Comparison of ENCODE assay signal across 8 mouse cellular contexts in genomic region chr10:127194428-127195327, GRCm38 (mm10). TPM values are rescaled to one million over a fixed set of nuclear protein-coding genes. Genes with fewer than 3 reads are reported as not detected.
DNase-seq lines count a peak whose midpoint lies in the region; ATAC-seq and TF ChIP-seq lines count a peak whose summit lies in the region.

No protein-coding gene starts in this region.

- no peak for TF ChIP-seq RAD21 in MEL (IDR thresholded peaks at IDR 0.05; ENCODE audit: low read depth, low read length)

- peak overlapping the region; percentile 76 to 83 for H3K4me3 ChIP-seq in MEL (ENCODE audit: control insufficient read depth in 1 of 2, insufficient read depth in 1 of 2, low read depth in 2 of 2, low read length in 2 of 2)
- peak overlapping the region; percentile 98 for H3K4me3 ChIP-seq in heart, postnatal 0 days (ENCODE audit: low read depth, low read length)
- peak overlapping the region; percentile 97 for H3K4me3 ChIP-seq in stomach, embryonic 15.5 days (replicated peaks)

- peak overlapping the region; percentile 88 for H3K27ac ChIP-seq in MEL (ENCODE audit: control insufficient read depth, low read depth, low read length)
- H3K27ac ChIP-seq in heart, postnatal 0 days (ENCODE audit: low read depth): peak overlapping the region; percentile 94
- H3K27ac ChIP-seq in stomach, embryonic 15.5 days: peak overlapping the region; percentile 94

- DNase-seq in MEL (ENCODE audit: low read depth, low spot score): peak; percentile 84
- DNase-seq in brain, adult 2 months (ENCODE audit: low read depth, low spot score): peak; percentile 73
- DNase-seq in heart, postnatal 0 days (ENCODE audit: low spot score): peak; percentile 43
- peak; percentile 85 for DNase-seq in kidney, postnatal 10 days
- peak; percentile 74 to 80 for DNase-seq in lung, postnatal 4 days
- DNase-seq in right cerebral cortex, postnatal 25 days: no peak

- peak; percentile 36 to 44; a peak in 2 of 4 replicates for TF ChIP-seq EP300 in MEL (IDR thresholded peaks at IDR 0.05; ENCODE audit: low read depth in 1 of 2, low read length in 2 of 2)
- TF ChIP-seq EP300 in heart, postnatal 0 days (IDR thresholded peaks at IDR 0.05; ENCODE audit: low read depth): no peak

- H3K79me2 ChIP-seq in MEL (ENCODE audit: control insufficient read depth, insufficient read depth, low read length, poor library complexity): peaks cover 5% of the 10 kb centered on the region; the same call in 1 of the 2 replicates

- 14% methylated on average over 22 of the region's 22 CpGs for WGBS in heart, postnatal 0 days
- WGBS in stomach, embryonic 15.5 days: 9% methylated on average over 22 of the region's 22 CpGs

- H3K9me3 ChIP-seq in MEL (replicated peaks; ENCODE audit: insufficient read depth, low read length): no peaks in the 10 kb centered on the region
- no peaks in the 10 kb centered on the region for H3K9me3 ChIP-seq in heart, postnatal 0 days (replicated peaks; ENCODE audit: control insufficient read depth, low read length)
- H3K9me3 ChIP-seq in stomach, embryonic 15.5 days: no peaks in the 10 kb centered on the region

- no peak for TF ChIP-seq CTCF in MEL (IDR thresholded peaks at IDR 0.05 in 2 of 3, conservative IDR thresholded peaks at IDR 0.05 in 1 of 3; ENCODE audit: control insufficient read depth in 1 of 3, insufficient read depth in 1 of 3, low read depth in 2 of 3, low read length in 3 of 3, poor library complexity in 1 of 3, severe bottlenecking in 1 of 3)
- no peak for TF ChIP-seq CTCF in heart, postnatal 0 days (IDR thresholded peaks at IDR 0.05; ENCODE audit: low read depth)

- peak overlapping the region; percentile 90 for H3K9ac ChIP-seq in MEL (ENCODE audit: control insufficient read depth, low read depth, low read length, poor library complexity, severe bottlenecking)
- peak overlapping the region; percentile 86 for H3K9ac ChIP-seq in heart, postnatal 0 days (replicated peaks; ENCODE audit: low read depth, low read length)
- H3K9ac ChIP-seq in stomach, embryonic 15.5 days: peak overlapping the region; percentile 74

- H3K4me2 ChIP-seq in heart, postnatal 0 days (ENCODE audit: low read depth, low read length): peak overlapping the region; percentile 99
- H3K4me2 ChIP-seq in stomach, embryonic 15.5 days: peak overlapping the region; percentile 96

- no peaks in the 10 kb centered on the region for H3K27me3 ChIP-seq in MEL (ENCODE audit: control insufficient read depth in 1 of 2, insufficient read depth in 2 of 2, low read length in 2 of 2)
- H3K27me3 ChIP-seq in heart, postnatal 0 days (ENCODE audit: control insufficient read depth, insufficient read depth, low read length): no peaks in the 10 kb centered on the region
- H3K27me3 ChIP-seq in stomach, embryonic 15.5 days (replicated peaks): no peaks in the 10 kb centered on the region

- peak in 1 of 2 experiments; percentile 49; a peak in 2 of 4 replicates for TF ChIP-seq POLR2A in MEL (IDR thresholded peaks at IDR 0.05; ENCODE audit: control insufficient read depth in 1 of 2, insufficient read depth in 1 of 2, low read depth in 1 of 2, low read length in 2 of 2, poor library complexity in 1 of 2)

- ATAC-seq in erythroid progenitor cell, adult 5-6 weeks (replicated peaks; ENCODE audit: low FRiP score, poor library complexity, severe bottlenecking): peak; percentile 75
- peak; percentile 42 for ATAC-seq in heart, postnatal 0 days (ENCODE audit: insufficient read depth, low read depth)
- ATAC-seq in stomach, embryonic 15.5 days (ENCODE audit: insufficient read depth, low FRiP score, low read depth): 0 out of 2 replicates have a peak, but pooled peaks have one; percentile 29

- peaks cover 0 to 30% of the 10 kb centered on the region in 2 experiments; a peak in 2 of 4 replicates for H3K36me3 ChIP-seq in MEL (ENCODE audit: control insufficient read depth in 1 of 2, insufficient read depth in 2 of 2, low read length in 2 of 2)
- H3K36me3 ChIP-seq in heart, postnatal 0 days (replicated peaks; ENCODE audit: control insufficient read depth, insufficient read depth, low read length): peaks cover 18% of the 10 kb centered on the region
- peaks cover 25% of the 10 kb centered on the region for H3K36me3 ChIP-seq in stomach, embryonic 15.5 days

- peaks cover 4 to 29% of the 10 kb centered on the region in 2 experiments; a peak in 3 of 4 replicates for H3K4me1 ChIP-seq in MEL (ENCODE audit: control insufficient read depth in 1 of 2, insufficient read depth in 2 of 2, low read length in 2 of 2)
- peaks cover 14% of the 10 kb centered on the region for H3K4me1 ChIP-seq in heart, postnatal 0 days (ENCODE audit: control insufficient read depth, insufficient read depth)
- H3K4me1 ChIP-seq in stomach, embryonic 15.5 days: peaks cover 36% of the 10 kb centered on the region

TF ChIP-seq in MEL, 35 proteins besides CTCF, POLR2A, EP300 and RAD21 (continues in another document):
- peak; percentile 73 for TF ChIP-seq MAZ (IDR thresholded peaks at IDR 0.05; ENCODE audit: low read depth, low read length)
- TF ChIP-seq SIN3A (IDR thresholded peaks at IDR 0.05; ENCODE audit: low read length): peak; percentile 72
- TF ChIP-seq POLR2AphosphoS2 (IDR thresholded peaks at IDR 0.05; ENCODE audit: low read length): no peak
- no peak for TF ChIP-seq USF2 (IDR thresholded peaks at IDR 0.05; ENCODE audit: borderline replicate concordance in 1 of 2, insufficient read depth in 1 of 2, low read depth in 1 of 2, low read length in 2 of 2)
- TF ChIP-seq POLR2AphosphoS5 (IDR thresholded peaks at IDR 0.05; ENCODE audit: borderline replicate concordance, low read depth, low read length): no peak
- TF ChIP-seq RCOR1 (IDR thresholded peaks at IDR 0.05; ENCODE audit: low read depth, low read length): peak; percentile 83
- peak; percentile 63; the same call in 1 of the 2 replicates for TF ChIP-seq MXI1 (IDR thresholded peaks at IDR 0.05; ENCODE audit: low read depth, low read length)
- TF ChIP-seq TBP (IDR thresholded peaks at IDR 0.05; ENCODE audit: low read depth, low read length): 0 out of 2 replicates have a peak, but pooled peaks have one; percentile 41

RNA-seq across cellular contexts. Expression of gene Dtx3, which starts 0.8 kb away (rescaled TPM):
- 24.1 and 30.5 TPM in 2 replicates for total RNA-seq in MEL (2012; rRNA removed)
- 100 to 1,000 TPM in 1 of 2 experiments, not detected in 1; 107 TPM for polyA plus RNA-seq in MEL (2012; ENCODE audit: insufficient read depth in 1 of 2, insufficient read length in 2 of 2, low read depth in 1 of 2, low replicate concordance in 2 of 2, missing spikeins in 1 of 2)
- 18.9 and 22.0 TPM in 2 replicates for total RNA-seq in erythroid progenitor cell, adult 5-6 weeks (2015; ENCODE audit: low replicate concordance)
- 6.3 and 11.9 TPM in 2 replicates for total RNA-seq in erythroid progenitor cell, adult 5-6 weeks (2017; ENCODE audit: low replicate concordance)
- 44.4 and 64.1 TPM in 2 replicates for total RNA-seq in heart, postnatal 0 days (2014; rRNA removed; ENCODE audit: low replicate concordance)
- 28.8 and 30.0 TPM in 2 replicates for polyA plus RNA-seq in heart, postnatal 0 days (2015; fragmentation: Nextera tagmentation; extraction: Ambion mirVana)
- polyA plus RNA-seq in stomach, embryonic 15.5 days (2015; fragmentation: Nextera tagmentation; extraction: Ambion mirVana): 90.4 and 106 TPM in 2 replicates

RNA-seq across cellular contexts. Expression of gene Arhgef25, which starts 4.8 kb away (rescaled TPM):
- total RNA-seq in MEL (2012; rRNA removed): 16.9 and 18.3 TPM in 2 replicates
- polyA plus RNA-seq in MEL (2012; ENCODE audit: insufficient read depth in 1 of 2, insufficient read length in 2 of 2, low read depth in 1 of 2, low replicate concordance in 2 of 2, missing spikeins in 1 of 2): 10 to 100 TPM in 1 of 2 experiments, not detected in 1; 44.6 TPM
- total RNA-seq in erythroid progenitor cell, adult 5-6 weeks (2015; ENCODE audit: low replicate concordance): 0.72 TPM in 1 of 2 replicates, not detected in the other
- 0.13 and 10.1 TPM in 2 replicates for total RNA-seq in erythroid progenitor cell, adult 5-6 weeks (2017; ENCODE audit: low replicate concordance)
- total RNA-seq in heart, postnatal 0 days (2014; rRNA removed; ENCODE audit: low replicate concordance): 20.8 and 44.2 TPM in 2 replicates
- polyA plus RNA-seq in heart, postnatal 0 days (2015; fragmentation: Nextera tagmentation; extraction: Ambion mirVana): 10.0 and 13.8 TPM in 2 replicates
- 65.9 and 69.9 TPM in 2 replicates for polyA plus RNA-seq in stomach, embryonic 15.5 days (2015; fragmentation: Nextera tagmentation; extraction: Ambion mirVana)

RNA-seq across cellular contexts. Expression of gene Slc26a10, which starts 14.2 kb away (rescaled TPM):
- 0.75 and 1.1 TPM in 2 replicates for total RNA-seq in MEL (2012; rRNA removed)
- 1 to 10 TPM in 1 of 2 experiments, not detected in 1; 1.3 TPM for polyA plus RNA-seq in MEL (2012; ENCODE audit: insufficient read depth in 1 of 2, insufficient read length in 2 of 2, low read depth in 1 of 2, low replicate concordance in 2 of 2, missing spikeins in 1 of 2)
- not detected in 2 replicates for total RNA-seq in erythroid progenitor cell, adult 5-6 weeks (2015; ENCODE audit: low replicate concordance)
- not detected in 2 replicates for total RNA-seq in erythroid progenitor cell, adult 5-6 weeks (2017; ENCODE audit: low replicate concordance)
- total RNA-seq in heart, postnatal 0 days (2014; rRNA removed; ENCODE audit: low replicate concordance): 51.0 and 61.2 TPM in 2 replicates
- polyA plus RNA-seq in heart, postnatal 0 days (2015; fragmentation: Nextera tagmentation; extraction: Ambion mirVana): 22.8 and 23.3 TPM in 2 replicates
- 1.1 and 1.3 TPM in 2 replicates for polyA plus RNA-seq in stomach, embryonic 15.5 days (2015; fragmentation: Nextera tagmentation; extraction: Ambion mirVana)

RNA-seq across cellular contexts. Expression of gene Pip4k2c, which starts 16.7 kb away (rescaled TPM):
- 31.1 and 31.9 TPM in 2 replicates for total RNA-seq in MEL (2012; rRNA removed)
- polyA plus RNA-seq in MEL (2012; ENCODE audit: insufficient read depth in 1 of 2, insufficient read length in 2 of 2, low read depth in 1 of 2, low replicate concordance in 2 of 2, missing spikeins in 1 of 2): 10 to 100 TPM in 1 of 2 experiments, not detected in 1; 58.2 TPM
- total RNA-seq in erythroid progenitor cell, adult 5-6 weeks (2015; ENCODE audit: low replicate concordance): 31.4 and 61.6 TPM in 2 replicates
- total RNA-seq in erythroid progenitor cell, adult 5-6 weeks (2017; ENCODE audit: low replicate concordance): 37.8 and 46.2 TPM in 2 replicates
- 22.4 and 23.7 TPM in 2 replicates for total RNA-seq in heart, postnatal 0 days (2014; rRNA removed; ENCODE audit: low replicate concordance)
- 24.7 and 25.0 TPM in 2 replicates for polyA plus RNA-seq in heart, postnatal 0 days (2015; fragmentation: Nextera tagmentation; extraction: Ambion mirVana)
- polyA plus RNA-seq in stomach, embryonic 15.5 days (2015; fragmentation: Nextera tagmentation; extraction: Ambion mirVana): 29.9 and 32.3 TPM in 2 replicates

RNA-seq across cellular contexts. Expression of gene B4galnt1, which starts 29.7 kb away (rescaled TPM):
- total RNA-seq in MEL (2012; rRNA removed): 23.7 and 24.6 TPM in 2 replicates
- 10 to 100 TPM; 65.8 to 66.0 TPM for polyA plus RNA-seq in MEL (2012; ENCODE audit: insufficient read depth in 1 of 2, insufficient read length in 2 of 2, low read depth in 1 of 2, low replicate concordance in 2 of 2, missing spikeins in 1 of 2)
- 25.2 and 34.2 TPM in 2 replicates for total RNA-seq in erythroid progenitor cell, adult 5-6 weeks (2015; ENCODE audit: low replicate concordance)
- total RNA-seq in erythroid progenitor cell, adult 5-6 weeks (2017; ENCODE audit: low replicate concordance): 10.7 and 14.0 TPM in 2 replicates
- 2.3 and 7.7 TPM in 2 replicates for total RNA-seq in heart, postnatal 0 days (2014; rRNA removed; ENCODE audit: low replicate concordance)
- 0.72 and 0.82 TPM in 2 replicates for polyA plus RNA-seq in heart, postnatal 0 days (2015; fragmentation: Nextera tagmentation; extraction: Ambion mirVana)
- polyA plus RNA-seq in stomach, embryonic 15.5 days (2015; fragmentation: Nextera tagmentation; extraction: Ambion mirVana): 29.4 and 31.4 TPM in 2 replicates

Comparison
In these comparisons a context has a peak if more than half of its experiments do, and no peak if none do; other contexts are left out.
1. RNA of gene Slc26a10, which starts 14.2 kb away (total RNA-seq): 51.0 to 61.2 TPM in heart, postnatal 0 days; 0.75 to 1.1 TPM in MEL and not detected in erythroid progenitor cell, adult 5-6 weeks; every median in the first group is over 10 times any median in the second.
2. Peak in every context shown above with its lines, with median percentiles within 50 percentile points of each other: H3K27ac ChIP-seq, H3K4me3 ChIP-seq, H3K9ac ChIP-seq and ATAC-seq.